Mouse (Mus musculus) gastrocnemius, postnatal 25 days (tissue): ENCODE results near the gene Vmn1r18. TPM values are rescaled to one million over a fixed set of nuclear protein-coding genes. Genes with fewer than 3 reads are reported as not detected.
"Not testable (repeated sequence)": the region's sequence is repeated elsewhere in the genome, so short reads cannot be mapped to it uniquely, and the experiment has no call there.

Experiments used
- DNase-seq: peaks from one replicate; pipeline ENCODE4 v3.0.0; 2022
- long read RNA-seq, 2 experiments: library from polyadenylated mRNA; stranded (forward); transcript quantifications; one replicate each; pipeline ENCODE4 v2.0.0; 2021
- total RNA-seq, 2 experiments: library from RNA; stranded (reverse); gene quantifications; 1 replicate in 1 of 2; 2 replicates in 1 of 2; pipeline ENCODE4 v1.2.3; 2021

Gene Vmn1r18
- not detected for total RNA-seq
- long read RNA-seq, experiment 1, result 0 reads
- long read RNA-seq, experiment 2, result 0 reads

GRCm38 (mm10) chr6:57395683-57396082, at the start of gene Vmn1r18:
Gene Vmn1r18 (minus strand): TSS chr6:57395783.
- DNase-seq, result no peak

GRCm38 (mm10) chr6:57431196-57431595, 35.6 kb upstream of the Vmn1r18 start:
- DNase-seq, result no peak

GRCm38 (mm10) chr6:57428630-57429029, 33.0 kb upstream of the Vmn1r18 start, which contains the start of gene Vmn1r20:
Gene Vmn1r20 (plus strand): TSS chr6:57428930.
- no peak for DNase-seq

GRCm38 (mm10) chr6:57403480-57403879, 7.9 kb upstream of the Vmn1r18 start, which contains the start of gene Vmn1r19:
Gene Vmn1r19 (plus strand): TSS chr6:57403780.
- not testable (repeated sequence) for DNase-seq

GRCm38 (mm10) chr6:57367496-57367895, 28.1 kb downstream of the Vmn1r18 start:
- DNase-seq, result no peak

GRCm38 (mm10) chr6:57365866-57366265, 29.7 kb downstream of the Vmn1r18 start:
- not testable (repeated sequence) for DNase-seq

- no peak for DNase-seq
These were observed 32.0 kb downstream of the Vmn1r18 start, which contains the start of gene Vmn1r17 for GRCm38 (mm10) chr6:57363627-57364026. Gene Vmn1r17 (minus strand): TSS chr6:57363727.

GRCm38 (mm10) chr6:57356864-57357263, 38.7 kb downstream of the Vmn1r18 start:
- DNase-seq, result no peak

- DNase-seq, result no peak
These were observed 66.2 kb downstream of the Vmn1r18 start, which contains the start of gene Vmn1r16 for GRCm38 (mm10) chr6:57329394-57329793. Gene Vmn1r16 (minus strand): TSS chr6:57329494.

Other genes with a start within 250 kb of the Vmn1r18 start
- not detected for gene Vmn1r12, start 238.9 kb downstream of the Vmn1r18 start, total RNA-seq
- not detected for gene Vmn1r13, start 192.5 kb downstream of the Vmn1r18 start, total RNA-seq
- not detected for gene Vmn1r14, start 164.1 kb downstream of the Vmn1r18 start, total RNA-seq
- gene Vmn1r15, start 137.8 kb downstream of the Vmn1r18 start, total RNA-seq, result not detected
- not detected for gene Vmn1r16, start 66.3 kb downstream of the Vmn1r18 start, total RNA-seq
- not detected for gene Vmn1r17, start 32.1 kb downstream of the Vmn1r18 start, total RNA-seq
- gene Vmn1r19, start 8.0 kb upstream of the Vmn1r18 start, total RNA-seq, result not detected
- not detected for gene Vmn1r20, start 33.1 kb upstream of the Vmn1r18 start, total RNA-seq
- 10 to 100 TPM; 11.2 to 14.1 TPM for gene Ppm1k, start 139.7 kb upstream of the Vmn1r18 start, total RNA-seq
- 1 to 10 TPM in 1 of 2 experiments, under 1 TPM in 1; 0.41 to 1.6 TPM for gene Herc6, start 185.2 kb upstream of the Vmn1r18 start, total RNA-seq